Mouse (Mus musculus) ES-E14 (cell line): ENCODE data around the gene Dop1a. TPM values are rescaled to one million over a fixed set of nuclear protein-coding genes. Genes with fewer than 3 reads are reported as not detected.

Experiments used
- DNase-seq: peaks from one replicate; pipeline ENCODE4 v3.0.0-alpha.2; 2013; ENCODE audit warnings: low read depth, low spot score
- H3K27ac ChIP-seq: 2 replicates; pipeline ENCODE4 v1.5.1; 2012; ENCODE audit warnings: low read depth, mild to moderate bottlenecking, low read length, moderate library complexity, mixed read lengths; ENCODE audit not compliant: poor library complexity, insufficient read depth, severe bottlenecking
- H3K36me3 ChIP-seq: 2 replicates; pipeline ENCODE4 v1.6.1; 2012; ENCODE audit warnings: mild to moderate bottlenecking, low read length, moderate library complexity, mixed read lengths; ENCODE audit not compliant: control insufficient read depth, poor library complexity, insufficient read depth, severe bottlenecking
- H3K4me1 ChIP-seq, 2 experiments: fragments of 150-350 bp in 1 of 2; sonication (generic) in 1 of 2; 2 replicates each; pipeline ENCODE4 v1.6.1; 2012; ENCODE audit warnings: low read length in 2 of 2, mild to moderate bottlenecking in 1 of 2, mixed read lengths in 1 of 2; ENCODE audit not compliant: control insufficient read depth in 2 of 2, insufficient read depth in 2 of 2, poor library complexity in 1 of 2
- H3K4me3 ChIP-seq, 2 experiments: fragments of 150-350 bp in 1 of 2; sonication (generic) in 1 of 2; 2 replicates each; pipeline ENCODE4 v1.5.1; 2012; ENCODE audit warnings: low read length in 2 of 2, low read depth in 1 of 2, mild to moderate bottlenecking in 1 of 2, mixed read lengths in 1 of 2; ENCODE audit not compliant: insufficient read depth in 1 of 2, poor library complexity in 1 of 2, severe bottlenecking in 1 of 2
- H3K9ac ChIP-seq: 2 replicates; pipeline ENCODE4 v1.6.1; 2012; ENCODE audit warnings: low read depth, mild to moderate bottlenecking, low read length, mixed read lengths; ENCODE audit not compliant: poor library complexity, insufficient read depth, severe bottlenecking
- H3K9me3 ChIP-seq: fragments of 150-350 bp; sonication (generic); 2 replicates; pipeline ENCODE4 v1.6.1; 2012; ENCODE audit warnings: low read depth, mild to moderate bottlenecking, low read length; ENCODE audit not compliant: control insufficient read depth, insufficient read depth
- CHD2 ChIP-seq: IDR thresholded peaks from 2 replicates; pipeline ENCODE4 v1.6.1; 2014; ENCODE audit warnings: mild to moderate bottlenecking, low read depth, low read length, inconsistent platforms
- HCFC1 ChIP-seq: IDR thresholded peaks from 2 replicates; pipeline ENCODE4 v1.6.1; 2012; ENCODE audit warnings: low read length, inconsistent platforms, borderline replicate concordance; ENCODE audit not compliant: insufficient read depth
- MAFK ChIP-seq: IDR thresholded peaks from 2 replicates; pipeline ENCODE4 v1.6.1; 2014; ENCODE audit warnings: mild to moderate bottlenecking, low read depth, low read length, inconsistent platforms; ENCODE audit not compliant: insufficient read depth
- ZC3H11A ChIP-seq: IDR thresholded peaks from 2 replicates; pipeline ENCODE4 v1.6.1; 2012; ENCODE audit warnings: low read depth, mild to moderate bottlenecking, inconsistent platforms, low read length, borderline replicate concordance
- ZNF384 ChIP-seq: IDR thresholded peaks from 2 replicates; pipeline ENCODE4 v1.6.1; 2012; ENCODE audit warnings: low read depth, low read length, inconsistent platforms
- in situ Hi-C, 2 experiments: fragments of 600-800 bp; cut with MboI; formaldehyde crosslinking; loops; one replicate each; pipeline ENCODE4 v1.15.1; 2025; ENCODE audit warnings: low sequenced_read_pairs in 2 of 2, inconsistent platforms in 1 of 2; ENCODE audit not compliant: unreplicated experiment in 2 of 2
- total RNA-seq: library from RNA; depleted of rRNA; stranded (reverse); fragments of 300-350 nt; gene quantifications from 2 replicates; pipeline ENCODE4 v1.2.3, GENCODE M21; 2012

The Dop1a gene
- total RNA-seq, 1 experiment, result 20.5 TPM

- Histone ChIP-seq H3K9me3 (no peaks in the 10 kb centered on the region), H3K27ac (no peak overlapping the region), H3K4me3 (no peak overlapping the region), H3K9ac (no peak overlapping the region), H3K36me3 (peaks cover 6% of the 10 kb centered on the region), H3K4me1 (no peaks in the 10 kb centered on the region)
- in situ Hi-C loops, result no loop called here
- TF ChIP-seq ZNF384, result no peak
- no peak for TF ChIP-seq CHD2
- TF ChIP-seq HCFC1, result no peak
- no peak for TF ChIP-seq ZC3H11A
- TF ChIP-seq MAFK, result no peak
- no peak for DNase-seq
These were observed 83.8 kb downstream of the Dop1a start for GRCm38 (mm10) chr9:86550717-86551116.

- Histone ChIP-seq H3K4me3 (no peak overlapping the region), H3K9ac (no peak overlapping the region), H3K4me1 (no peaks in the 10 kb centered on the region), H3K36me3 (peaks cover 12% of the 10 kb centered on the region), H3K9me3 (no peaks in the 10 kb centered on the region), H3K27ac (no peak overlapping the region)
- TF ChIP-seq HCFC1 (no peak), CHD2 (no peak), ZC3H11A (no peak), ZNF384 (no peak), MAFK (no peak)
- no peak for DNase-seq
- in situ Hi-C loops, result no loop called here
These were observed 86.9 kb downstream of the Dop1a start for GRCm38 (mm10) chr9:86553886-86554285.

- Histone ChIP-seq H3K4me3 (no peak overlapping the region), H3K4me1 (no peaks in the 10 kb centered on the region), H3K9ac (no peak overlapping the region), H3K27ac (no peak overlapping the region), H3K9me3 (no peaks in the 10 kb centered on the region), H3K36me3 (peaks cover 12% of the 10 kb centered on the region)
- DNase-seq, result no peak
- in situ Hi-C loops, result no loop called here
- TF ChIP-seq MAFK (no peak), CHD2 (no peak), ZNF384 (no peak), ZC3H11A (no peak), HCFC1 (no peak)
These were observed 87.7 kb downstream of the Dop1a start for GRCm38 (mm10) chr9:86554641-86555040.

GRCm38 (mm10) chr9:86560543-86560942, 93.6 kb downstream of the Dop1a start:
- H3K9ac ChIP-seq, result no peak overlapping the region
- H3K4me1 ChIP-seq, result 0 out of 4 replicates have a peak, but pooled peaks cover 0 to 1% of the 10 kb centered on the region in 2 experiments
- in situ Hi-C loops, result no loop called here
- no peak overlapping the region for H3K27ac ChIP-seq
- TF ChIP-seq ZNF384, result no peak
- TF ChIP-seq HCFC1, result no peak
- no peak for TF ChIP-seq MAFK
- no peak for TF ChIP-seq CHD2
- TF ChIP-seq ZC3H11A, result no peak
- no peak overlapping the region for H3K4me3 ChIP-seq
- peaks cover 25% of the 10 kb centered on the region for H3K36me3 ChIP-seq
- no peaks in the 10 kb centered on the region for H3K9me3 ChIP-seq
- DNase-seq, result no peak

- peaks cover 7 to 11% of the 10 kb centered on the region in 2 experiments; a peak in 3 of 4 replicates for H3K4me1 ChIP-seq
- H3K36me3 ChIP-seq, result peaks cover 12% of the 10 kb centered on the region; the same call in 1 of the 2 replicates
- H3K27ac ChIP-seq, result no peak overlapping the region
- H3K4me3 ChIP-seq, result no peak overlapping the region
- H3K9ac ChIP-seq, result no peak overlapping the region
- DNase-seq, result no peak
- in situ Hi-C loops, result no loop called here
- TF ChIP-seq ZC3H11A (no peak), ZNF384 (no peak), CHD2 (no peak), MAFK (no peak), HCFC1 (no peak)
- H3K9me3 ChIP-seq, result no peaks in the 10 kb centered on the region
These were observed 102.5 kb downstream of the Dop1a start for GRCm38 (mm10) chr9:86569314-86569910.
